Mouse (Mus musculus) liver, embryonic 14.5 days (tissue): Measurements from ENCODE around the gene Rgs16.

Experiments
- CTCF ChIP-seq: IDR thresholded peaks from 2 replicates; pipeline ENCODE4 v1.5.1; 2016; ENCODE audit warnings: antibody characterized with exemption, low read depth, control low read depth
- EP300 ChIP-seq: IDR thresholded peaks from 2 replicates; pipeline ENCODE4 v1.6.1; 2016; ENCODE audit warnings: antibody characterized with exemption, low read depth

DNA sequence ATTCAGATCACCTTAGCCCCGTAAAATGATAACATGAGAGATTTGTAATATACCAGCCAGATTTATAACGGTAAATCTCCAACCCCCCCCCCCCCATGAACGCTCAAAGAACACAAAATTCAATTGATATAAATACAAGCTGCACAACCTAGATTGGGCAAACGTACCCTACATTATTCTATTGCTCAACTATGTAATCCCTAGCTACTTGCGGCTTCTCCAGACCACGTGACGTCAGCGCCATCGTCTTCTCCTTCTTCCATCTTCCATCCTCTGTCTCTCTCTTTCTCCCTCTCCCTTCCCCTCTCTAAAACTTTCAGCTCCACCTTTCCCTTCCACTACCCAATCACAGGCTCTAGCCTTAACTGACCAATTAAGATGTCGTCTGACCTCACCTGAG is 38.1 kb downstream of the Rgs16 start:
- TF ChIP-seq CTCF, result no peak
- TF ChIP-seq EP300, result no peak
